Mouse (Mus musculus) R1 (cell line): ENCODE data around the gene Zmiz1.

ENCODE experiments used
- DNase-seq: peaks from one replicate; pipeline ENCODE4 v3.0.0-alpha.2; 2018; ENCODE audit warnings: low read depth, low spot score

Gene Zmiz1

GRCm38 (mm10) chr14:25611815-25612698, 153.1 kb downstream of the Zmiz1 start:
- no peak for DNase-seq

GRCm38 (mm10) chr14:25613942-25614575, 155.1 kb downstream of the Zmiz1 start:
- DNase-seq, result no peak

- no peak for DNase-seq
These were observed 155.7 kb downstream of the Zmiz1 start for GRCm38 (mm10) chr14:25614684-25615083.

GRCm38 (mm10) chr14:25615602-25616001, 156.6 kb downstream of the Zmiz1 start:
- no peak for DNase-seq

GRCm38 (mm10) chr14:25616009-25616723, 157.2 kb downstream of the Zmiz1 start:
- DNase-seq, result peak; percentile 22

- DNase-seq, result no peak
These were observed 158.3 kb downstream of the Zmiz1 start for GRCm38 (mm10) chr14:25617264-25617663.

- DNase-seq, result no peak
These were observed 160.2 kb downstream of the Zmiz1 start for GRCm38 (mm10) chr14:25619066-25619762.

- no peak for DNase-seq
These were observed 161.8 kb downstream of the Zmiz1 start for GRCm38 (mm10) chr14:25620766-25621165.

- no peak for DNase-seq
These were observed 164.7 kb downstream of the Zmiz1 start for GRCm38 (mm10) chr14:25623698-25624097.

GRCm38 (mm10) chr14:25624659-25625058, 165.7 kb downstream of the Zmiz1 start:
- DNase-seq, result no peak

- no peak for DNase-seq
These were observed 168.7 kb downstream of the Zmiz1 start for GRCm38 (mm10) chr14:25627599-25628255.

- no peak for DNase-seq
These were observed 169.6 kb downstream of the Zmiz1 start for GRCm38 (mm10) chr14:25628448-25629099.

GRCm38 (mm10) chr14:25629866-25630606, 171.1 kb downstream of the Zmiz1 start:
- no peak for DNase-seq

- no peak for DNase-seq
These were observed 171.8 kb downstream of the Zmiz1 start for GRCm38 (mm10) chr14:25630647-25631409.

GRCm38 (mm10) chr14:25631481-25631880, 172.5 kb downstream of the Zmiz1 start:
- DNase-seq, result no peak

GRCm38 (mm10) chr14:25633539-25634300, 174.7 kb downstream of the Zmiz1 start:
- no peak for DNase-seq

GRCm38 (mm10) chr14:25634328-25634727, 175.3 kb downstream of the Zmiz1 start:
- DNase-seq, result no peak

GRCm38 (mm10) chr14:25635746-25636145, 176.8 kb downstream of the Zmiz1 start:
- DNase-seq, result no peak
